ENCODE assay signal across 8 mouse cellular contexts in genomic region chr12:69986241-69986762, GRCm38 (mm10). TPM values are rescaled to one million over a fixed set of nuclear protein-coding genes. Genes with fewer than 3 reads are reported as not detected.
DNase-seq lines count a peak whose midpoint lies in the region; ATAC-seq lines count a peak whose summit lies in the region.

No protein-coding gene starts in this region.

- H3K4me2 ChIP-seq in hindbrain, embryonic 13.5 days, result peak overlapping the region; percentile 70
- H3K4me2 ChIP-seq in limb, embryonic 15.5 days, result peak overlapping the region; percentile 63
- H3K4me2 ChIP-seq in midbrain, embryonic 14.5 days (ENCODE audit: low read length), result peak overlapping the region; percentile 75

- H3K36me3 ChIP-seq in erythroblast, embryonic 14.5 days (ENCODE audit: control insufficient read depth), result peaks cover 35% of the 10 kb centered on the region
- peaks cover 23% of the 10 kb centered on the region for H3K36me3 ChIP-seq in hindbrain, embryonic 13.5 days
- H3K36me3 ChIP-seq in limb, embryonic 15.5 days, result peaks cover 24% of the 10 kb centered on the region; the same call in 1 of the 2 replicates
- H3K36me3 ChIP-seq in midbrain, embryonic 14.5 days (ENCODE audit: control insufficient read depth, insufficient read depth, low read length), result peaks cover 22% of the 10 kb centered on the region

- H3K9ac ChIP-seq in hindbrain, embryonic 13.5 days, result peak overlapping the region; percentile 93
- H3K9ac ChIP-seq in limb, embryonic 15.5 days, result peak overlapping the region; percentile 95
- peak overlapping the region; percentile 83 for H3K9ac ChIP-seq in midbrain, embryonic 14.5 days (replicated peaks; ENCODE audit: low read length)

- peak overlapping the region; percentile 97 for H3K4me3 ChIP-seq in erythroblast, embryonic 14.5 days (replicated peaks)
- peak overlapping the region; percentile 90 for H3K4me3 ChIP-seq in hindbrain, embryonic 13.5 days
- peak overlapping the region; percentile 92 for H3K4me3 ChIP-seq in limb, embryonic 15.5 days
- peak overlapping the region; percentile 80 for H3K4me3 ChIP-seq in midbrain, embryonic 14.5 days (replicated peaks; ENCODE audit: low read depth, low read length)

- peak; percentile 66 for ATAC-seq in hindbrain, embryonic 13.5 days (ENCODE audit: low FRiP score)
- peak; percentile 69 for ATAC-seq in limb, embryonic 15.5 days (ENCODE audit: insufficient number of reproducible peaks, low FRiP score, low TSS enrichment, low read depth)
- ATAC-seq in midbrain, embryonic 14.5 days (ENCODE audit: low FRiP score, low TSS enrichment), result peak; percentile 74; the same call in 1 of the 2 replicates

- intact Hi-C loops in left cerebral cortex, postnatal 4 days (cut with DNase I), result loop anchor here (5.0 kb wide), 1 partner anchor 781 kb away; no protein-coding TSS in a partner anchor

- under 1% methylated on average over 35 of the region's 36 CpGs for WGBS in hindbrain, embryonic 13.5 days
- WGBS in limb, embryonic 15.5 days, result under 1% methylated on average over 36 of the region's 36 CpGs
- under 1% methylated on average over 36 of the region's 36 CpGs for WGBS in midbrain, embryonic 14.5 days

- peaks cover 49% of the 10 kb centered on the region for H3K4me1 ChIP-seq in erythroblast, embryonic 14.5 days (ENCODE audit: control insufficient read depth)
- H3K4me1 ChIP-seq in hindbrain, embryonic 13.5 days (replicated peaks), result peaks cover 21% of the 10 kb centered on the region
- peaks cover 4% of the 10 kb centered on the region; the same call in 1 of the 2 replicates for H3K4me1 ChIP-seq in limb, embryonic 15.5 days
- H3K4me1 ChIP-seq in midbrain, embryonic 14.5 days (ENCODE audit: control insufficient read depth, insufficient read depth, low read length), result peaks cover 7% of the 10 kb centered on the region; the same call in 1 of the 2 replicates

- peak overlapping the region; percentile 93 for H3K27ac ChIP-seq in hindbrain, embryonic 13.5 days
- H3K27ac ChIP-seq in limb, embryonic 15.5 days, result peak overlapping the region; percentile 94
- peak overlapping the region; percentile 85 for H3K27ac ChIP-seq in midbrain, embryonic 14.5 days (replicated peaks; ENCODE audit: low read depth, low read length)

- no peaks in the 10 kb centered on the region for H3K9me3 ChIP-seq in erythroblast, embryonic 14.5 days (ENCODE audit: control insufficient read depth, low read length)
- H3K9me3 ChIP-seq in hindbrain, embryonic 13.5 days, result no peaks in the 10 kb centered on the region
- H3K9me3 ChIP-seq in limb, embryonic 15.5 days, result no peaks in the 10 kb centered on the region
- no peaks in the 10 kb centered on the region for H3K9me3 ChIP-seq in midbrain, embryonic 14.5 days (ENCODE audit: control insufficient read depth, low read length)

- DNase-seq in left cerebral cortex, postnatal 4 days, result peak; percentile 17
- no peak for DNase-seq in left cerebral cortex, adult 8-10 months (ENCODE audit: low spot score in 2 of 2)
- peak; percentile 26 for DNase-seq in T-cell, adult 2 months (ENCODE audit: low spot score)
- peak; percentile 62 for DNase-seq in midbrain, embryonic 14.5 days
- DNase-seq in testis, postnatal 10 days (ENCODE audit: low spot score), result peak; percentile 43

- H3K27me3 ChIP-seq in erythroblast, embryonic 14.5 days (ENCODE audit: control insufficient read depth), result no peaks in the 10 kb centered on the region
- H3K27me3 ChIP-seq in hindbrain, embryonic 13.5 days, result no peaks in the 10 kb centered on the region
- no peaks in the 10 kb centered on the region for H3K27me3 ChIP-seq in limb, embryonic 15.5 days
- no peaks in the 10 kb centered on the region for H3K27me3 ChIP-seq in midbrain, embryonic 14.5 days (ENCODE audit: control insufficient read depth, insufficient read depth, low read length)

RNA-seq across cellular contexts. Expression of gene Sav1, which starts 0.5 kb away (rescaled TPM):
- 10 to 100 TPM; 26.0 to 27.0 TPM for total RNA-seq in left cerebral cortex, postnatal 4 days (2021)
- 10 to 100 TPM; 18.8 to 19.8 (median 19.2) TPM for total RNA-seq in left cerebral cortex, adult 8-10 months (2022)
- polyA plus RNA-seq in erythroblast, embryonic 14.5 days (2012), result 1.6 and 2.0 TPM in 2 replicates
- 1.6 and 2.7 TPM in 2 replicates for polyA plus RNA-seq in hindbrain, embryonic 13.5 days (2015; fragmentation: Nextera tagmentation; extraction: Ambion mirVana)
- 7.2 and 7.8 TPM in 2 replicates for polyA plus RNA-seq in limb, embryonic 15.5 days (2015; fragmentation: Nextera tagmentation; extraction: Ambion mirVana)
- polyA plus RNA-seq in midbrain, embryonic 14.5 days (2014; fragmentation: Nextera tagmentation; extraction: Ambion mirVana), result 3.3 and 3.6 TPM in 2 replicates

Comparison
In these comparisons a context has a peak if more than half of its experiments do, and no peak if none do; other contexts are left out.
1. DNase-seq: peak in left cerebral cortex, postnatal 4 days (single experiment), T-cell, adult 2 months (single experiment), midbrain, embryonic 14.5 days (single experiment) and testis, postnatal 10 days (single experiment); none in left cerebral cortex, adult 8-10 months (0 of 2).
2. Peak in every context shown above with its lines, with median percentiles within 50 percentile points of each other: H3K4me3 ChIP-seq, ATAC-seq, H3K27ac ChIP-seq, H3K4me2 ChIP-seq and H3K9ac ChIP-seq.